Mouse (Mus musculus) neural tube, embryonic 12.5 days (tissue): ENCODE data around the gene Xk. TPM values are rescaled to one million over a fixed set of nuclear protein-coding genes. Genes with fewer than 3 reads are reported as not detected.

Experiments used
- ATAC-seq: fragments of 200-750 bp; cut with Nextera tagmentation; 2 replicates; pipeline ENCODE4 v1.8.0; 2017; ENCODE audit warnings: low read depth, mild to moderate bottlenecking, moderate TSS enrichment, moderate library complexity; ENCODE audit not compliant: low FRiP score
- H3K27ac ChIP-seq: fragments of 300-500 bp; sonication (generic); 2 replicates; pipeline ENCODE4 v1.5.1; 2016
- H3K27me3 ChIP-seq: fragments of 300-500 bp; sonication (generic); replicated peaks from 2 replicates; pipeline ENCODE4 v1.6.1; 2016; ENCODE audit warnings: mild to moderate bottlenecking
- H3K36me3 ChIP-seq: fragments of 300-500 bp; sonication (generic); 2 replicates; pipeline ENCODE4 v1.6.1; 2016; ENCODE audit warnings: mild to moderate bottlenecking
- H3K4me1 ChIP-seq: fragments of 300-500 bp; sonication (generic); 2 replicates; pipeline ENCODE4 v1.6.1; 2016
- H3K4me2 ChIP-seq: fragments of 300-500 bp; sonication (generic); replicated peaks from 2 replicates; pipeline ENCODE4 v1.6.1; 2016; ENCODE audit warnings: mild to moderate bottlenecking
- H3K4me3 ChIP-seq: fragments of 300-500 bp; sonication (generic); 2 replicates; pipeline ENCODE4 v1.5.1; 2016
- H3K9ac ChIP-seq: fragments of 300-500 bp; sonication (generic); 2 replicates; pipeline ENCODE4 v1.6.1; 2016; ENCODE audit warnings: mild to moderate bottlenecking
- H3K9me3 ChIP-seq: fragments of 300-500 bp; sonication (generic); 2 replicates; pipeline ENCODE4 v1.6.1; 2016; ENCODE audit warnings: mild to moderate bottlenecking
- WGBS: fragments of 180-500 bp; shearing (Covaris S2); methylation state at CpG from one replicate; pipeline ENCODE4 v1.1.7; 2016; 5-methylcytosine and 5-hydroxymethylcytosine counted together
- polyA plus RNA-seq: library from polyadenylated mRNA; unstranded; fragments of >200 nt; fragmentation: Nextera tagmentation; extraction: Ambion mirVana; gene quantifications from 2 replicates; pipeline ENCODE4 v1.2.1, GENCODE M21; 2016

Xk gene
- polyA plus RNA-seq, result 2.6 and 3.2 TPM in 2 replicates

- H3K9ac ChIP-seq, result peak within 1 kb of the TSS; percentile 49
- H3K4me1 ChIP-seq, result no peaks in the 10 kb centered on the region
- H3K27ac ChIP-seq, result no peak within 1 kb of the TSS
- WGBS, result 7% methylated on average over 79 of the region's 94 CpGs
- no peaks in the 10 kb centered on the region for H3K27me3 ChIP-seq
- ATAC-seq, result peak; percentile 88
- peak within 1 kb of the TSS; percentile 58 for H3K4me2 ChIP-seq
- H3K9me3 ChIP-seq, result no peaks in the 10 kb centered on the region
- H3K4me3 ChIP-seq, result peak within 1 kb of the TSS; percentile 56
- H3K36me3 ChIP-seq, result no peaks in the 10 kb centered on the region
Measured at GRCm38 (mm10) chrX:9272460-9273361, at the start of gene Xk. Gene Xk, plus strand, starts transcription at chrX:9272756.

GRCm38 (mm10) chrX:9227105-9227504 is 45.5 kb upstream of the Xk start:
- Histone ChIP-seq H3K36me3 (no peaks in the 10 kb centered on the region), H3K4me2 (no peak overlapping the region), H3K4me1 (no peaks in the 10 kb centered on the region), H3K9me3 (no peaks in the 10 kb centered on the region), H3K4me3 (no peak overlapping the region), H3K27me3 (no peaks in the 10 kb centered on the region), H3K27ac (no peak overlapping the region), H3K9ac (no peak overlapping the region)
- no peak for ATAC-seq
- 79% methylated on average over 2 of the region's 2 CpGs for whole genome bisulfite sequencing

- Histone ChIP-seq H3K4me1 (no peaks in the 10 kb centered on the region), H3K36me3 (no peaks in the 10 kb centered on the region), H3K27ac (no peak overlapping the region), H3K4me2 (no peak overlapping the region), H3K9me3 (no peaks in the 10 kb centered on the region), H3K9ac (no peak overlapping the region), H3K4me3 (no peak overlapping the region), H3K27me3 (no peaks in the 10 kb centered on the region)
- WGBS, result 69% methylated on average over 5 of the region's 5 CpGs
- no peak for ATAC-seq
Measured at GRCm38 (mm10) chrX:9240737-9241591, 31.6 kb upstream of the Xk start.

- Histone ChIP-seq H3K27ac (no peak overlapping the region), H3K27me3 (no peaks in the 10 kb centered on the region), H3K4me1 (no peaks in the 10 kb centered on the region), H3K9ac (no peak overlapping the region), H3K4me2 (no peak overlapping the region), H3K4me3 (no peak overlapping the region), H3K9me3 (no peaks in the 10 kb centered on the region), H3K36me3 (no peaks in the 10 kb centered on the region)
- no peak for ATAC-seq
- WGBS, result 73% methylated on average over 8 of the region's 8 CpGs
Measured at GRCm38 (mm10) chrX:9243381-9243864, 29.1 kb upstream of the Xk start.

GRCm38 (mm10) chrX:9244603-9245336 is 27.8 kb upstream of the Xk start:
- Histone ChIP-seq H3K36me3 (no peaks in the 10 kb centered on the region), H3K9me3 (no peaks in the 10 kb centered on the region), H3K9ac (no peak overlapping the region), H3K27me3 (no peaks in the 10 kb centered on the region), H3K27ac (no peak overlapping the region), H3K4me3 (no peak overlapping the region), H3K4me2 (no peak overlapping the region), H3K4me1 (no peaks in the 10 kb centered on the region)
- 76% methylated on average over 12 of the region's 12 CpGs for WGBS
- no peak for ATAC-seq

- no peak overlapping the region for H3K27ac ChIP-seq
- no peak overlapping the region for H3K4me2 ChIP-seq
- no peak overlapping the region for H3K9ac ChIP-seq
- H3K27me3 ChIP-seq, result no peaks in the 10 kb centered on the region
- 63% methylated on average over 5 of the region's 5 CpGs for WGBS
- H3K36me3 ChIP-seq, result no peaks in the 10 kb centered on the region
- H3K4me1 ChIP-seq, result no peaks in the 10 kb centered on the region
- no peak overlapping the region for H3K4me3 ChIP-seq
- no peaks in the 10 kb centered on the region for H3K9me3 ChIP-seq
- no peak for ATAC-seq
Measured at GRCm38 (mm10) chrX:9248911-9249310, 23.6 kb upstream of the Xk start.

- Histone ChIP-seq H3K27ac (no peak overlapping the region), H3K27me3 (no peaks in the 10 kb centered on the region), H3K4me3 (no peak overlapping the region), H3K9ac (no peak overlapping the region), H3K36me3 (no peaks in the 10 kb centered on the region), H3K4me2 (no peak overlapping the region), H3K4me1 (no peaks in the 10 kb centered on the region), H3K9me3 (no peaks in the 10 kb centered on the region)
- 81% methylated on average over 10 of the region's 10 CpGs for WGBS
- no peak for ATAC-seq
Measured at GRCm38 (mm10) chrX:9253990-9254389, 18.6 kb upstream of the Xk start.

- no peaks in the 10 kb centered on the region for H3K36me3 ChIP-seq
- H3K9me3 ChIP-seq, result no peaks in the 10 kb centered on the region
- H3K4me1 ChIP-seq, result no peaks in the 10 kb centered on the region
- no peak for ATAC-seq
- WGBS, result 96% methylated on average over 3 of the region's 3 CpGs
- H3K4me2 ChIP-seq, result no peak overlapping the region
- H3K27me3 ChIP-seq, result no peaks in the 10 kb centered on the region
- no peak overlapping the region for H3K9ac ChIP-seq
- H3K27ac ChIP-seq, result no peak overlapping the region
- H3K4me3 ChIP-seq, result no peak overlapping the region
Measured at GRCm38 (mm10) chrX:9254901-9255300, 17.7 kb upstream of the Xk start.

GRCm38 (mm10) chrX:9256766-9257165 is 15.8 kb upstream of the Xk start, which contains the start of gene Gm14862:
Gene Gm14862, minus strand, starts transcription at chrX:9256899.
- H3K4me3 ChIP-seq, result no peak within 1 kb of the TSS
- H3K9me3 ChIP-seq, result no peaks in the 10 kb centered on the region
- no peak within 1 kb of the TSS for H3K4me2 ChIP-seq
- no peak within 1 kb of the TSS for H3K27ac ChIP-seq
- H3K36me3 ChIP-seq, result no peaks in the 10 kb centered on the region
- ATAC-seq, result no peak
- H3K9ac ChIP-seq, result no peak within 1 kb of the TSS
- H3K27me3 ChIP-seq, result no peaks in the 10 kb centered on the region
- H3K4me1 ChIP-seq, result no peaks in the 10 kb centered on the region
- WGBS, result 85% methylated on average over 5 of the region's 5 CpGs

- no peaks in the 10 kb centered on the region for H3K4me1 ChIP-seq
- no peak overlapping the region for H3K4me3 ChIP-seq
- 92% methylated on average over 7 of the region's 7 CpGs for WGBS
- no peak overlapping the region for H3K4me2 ChIP-seq
- no peaks in the 10 kb centered on the region for H3K27me3 ChIP-seq
- no peak overlapping the region for H3K9ac ChIP-seq
- no peak for ATAC-seq
- no peaks in the 10 kb centered on the region for H3K36me3 ChIP-seq
- no peaks in the 10 kb centered on the region for H3K9me3 ChIP-seq
- H3K27ac ChIP-seq, result no peak overlapping the region
Measured at GRCm38 (mm10) chrX:9257831-9258230, 14.7 kb upstream of the Xk start.

GRCm38 (mm10) chrX:9259267-9259666 is 13.3 kb upstream of the Xk start:
- no peaks in the 10 kb centered on the region for H3K9me3 ChIP-seq
- WGBS, result 91% methylated on average over 1 of the region's 1 CpGs
- no peak overlapping the region for H3K27ac ChIP-seq
- no peaks in the 10 kb centered on the region for H3K4me1 ChIP-seq
- no peak overlapping the region for H3K4me2 ChIP-seq
- H3K36me3 ChIP-seq, result no peaks in the 10 kb centered on the region
- no peak overlapping the region for H3K9ac ChIP-seq
- no peak for ATAC-seq
- H3K4me3 ChIP-seq, result no peak overlapping the region
- no peaks in the 10 kb centered on the region for H3K27me3 ChIP-seq

- H3K27ac ChIP-seq, result no peak overlapping the region
- ATAC-seq, result no peak
Measured at GRCm38 (mm10) chrX:9271112-9271511, 1.4 kb upstream of the Xk start.

More at GRCm38 (mm10) chrX:9271112-9271511, 1.4 kb upstream of the Xk start:
- 75% methylated on average over 3 of the region's 3 CpGs for WGBS
- H3K4me3 ChIP-seq, result no peak overlapping the region
- no peak overlapping the region for H3K4me2 ChIP-seq
- H3K4me1 ChIP-seq, result no peaks in the 10 kb centered on the region
- H3K9me3 ChIP-seq, result no peaks in the 10 kb centered on the region
- no peaks in the 10 kb centered on the region for H3K27me3 ChIP-seq
- no peak overlapping the region for H3K9ac ChIP-seq
- H3K36me3 ChIP-seq, result no peaks in the 10 kb centered on the region
